Mouse (Mus musculus): ENCODE measurements at regions not wholly inside any gene's neighbourhood (a gene's known extent, or its start where the extent isn't known, plus 50 kb on each side); places are given as distances from the start of the nearest gene placed in this dataset.

GRCm38 (mm10) chr6:117430876-117431781 is 262.8 kb downstream of the Cxcl12 start:
- 48% methylated on average over 15 of the region's 15 CpGs for WGBS (ENCODE audit: insufficient replicate concordance)
- Histone ChIP-seq H3K36me3 (no peaks in the 10 kb centered on the region), H3K27ac (no peak overlapping the region), H3K4me1 (replicated peaks) (peaks cover 5% of the 10 kb centered on the region; the same call in 1 of the 2 replicates), H3K9ac (no peak overlapping the region), H3K4me3 (replicated peaks) (no peak overlapping the region), H3K4me2 (no peak overlapping the region), H3K9me3 (replicated peaks) (no peaks in the 10 kb centered on the region), H3K27me3 (no peaks in the 10 kb centered on the region)
- ATAC-seq (ENCODE audit: low read depth) = peak; percentile 64; the same call in 1 of the 2 replicates
- peak; percentile 4 for DNase-seq

- H3K4me3 ChIP-seq (replicated peaks) = no peak overlapping the region
- no peaks in the 10 kb centered on the region for H3K36me3 ChIP-seq
- H3K4me2 ChIP-seq = no peak overlapping the region
- DNase-seq (no peak), ATAC-seq (ENCODE audit: low read depth) (no peak)
- no peaks in the 10 kb centered on the region for H3K27me3 ChIP-seq
- H3K9me3 ChIP-seq (replicated peaks) = no peaks in the 10 kb centered on the region
- no peaks in the 10 kb centered on the region; the same call in 1 of the 2 replicates for H3K4me1 ChIP-seq (replicated peaks)
- no peak overlapping the region for H3K27ac ChIP-seq
- H3K9ac ChIP-seq = no peak overlapping the region
- WGBS (ENCODE audit: insufficient replicate concordance) = 55% methylated on average over 3 of the region's 3 CpGs
Measured at GRCm38 (mm10) chr6:117436851-117437250, 268.5 kb downstream of the Cxcl12 start.

- no peak overlapping the region for H3K4me2 ChIP-seq
- ATAC-seq (ENCODE audit: low read depth) (no peak), DNase-seq (no peak)
- no peak overlapping the region for H3K4me3 ChIP-seq (replicated peaks)
- WGBS (ENCODE audit: insufficient replicate concordance) = 39% methylated on average over 10 of the region's 10 CpGs
- H3K27me3 ChIP-seq = no peaks in the 10 kb centered on the region
- H3K4me1 ChIP-seq (replicated peaks) = no peaks in the 10 kb centered on the region; the same call in 1 of the 2 replicates
- no peak overlapping the region for H3K27ac ChIP-seq
- H3K36me3 ChIP-seq = no peaks in the 10 kb centered on the region
- H3K9ac ChIP-seq = no peak overlapping the region
- H3K9me3 ChIP-seq (replicated peaks) = no peaks in the 10 kb centered on the region
Measured at GRCm38 (mm10) chr6:117437411-117438101, 269.2 kb downstream of the Cxcl12 start.

- no peaks in the 10 kb centered on the region for H3K9me3 ChIP-seq (replicated peaks)
- H3K4me1 ChIP-seq (replicated peaks) = no peaks in the 10 kb centered on the region
- H3K27me3 ChIP-seq = no peaks in the 10 kb centered on the region
- ATAC-seq (ENCODE audit: low read depth) (no peak), DNase-seq (no peak)
- no peak overlapping the region for H3K4me2 ChIP-seq
- no peak overlapping the region for H3K27ac ChIP-seq
- H3K36me3 ChIP-seq = no peaks in the 10 kb centered on the region
- no peak overlapping the region for H3K9ac ChIP-seq
- WGBS (ENCODE audit: insufficient replicate concordance) = 56% methylated on average over 3 of the region's 3 CpGs
- no peak overlapping the region for H3K4me3 ChIP-seq (replicated peaks)
Measured at GRCm38 (mm10) chr6:117448652-117449051, 280.3 kb downstream of the Cxcl12 start.

GRCm38 (mm10) chr6:117451001-117451400 is 282.7 kb downstream of the Cxcl12 start:
- ATAC-seq (ENCODE audit: low read depth) = no peak
- no peaks in the 10 kb centered on the region for H3K4me1 ChIP-seq (replicated peaks)
- no peak overlapping the region for H3K4me3 ChIP-seq (replicated peaks)
- H3K27me3 ChIP-seq = no peaks in the 10 kb centered on the region
- H3K9me3 ChIP-seq (replicated peaks) = no peaks in the 10 kb centered on the region
- WGBS (ENCODE audit: insufficient replicate concordance) = 60% methylated on average over 5 of the region's 5 CpGs
- no peak overlapping the region for H3K9ac ChIP-seq
- H3K36me3 ChIP-seq = no peaks in the 10 kb centered on the region
- DNase-seq = no peak
- H3K4me2 ChIP-seq = no peak overlapping the region
- no peak overlapping the region for H3K27ac ChIP-seq

GRCm38 (mm10) chr6:117460193-117460592 is 291.9 kb downstream of the Cxcl12 start:
- no peak for ATAC-seq (ENCODE audit: low read depth)
- DNase-seq = no peak
- Histone ChIP-seq H3K27me3 (no peaks in the 10 kb centered on the region), H3K36me3 (no peaks in the 10 kb centered on the region), H3K4me3 (replicated peaks) (no peak overlapping the region), H3K9ac (no peak overlapping the region), H3K9me3 (replicated peaks) (no peaks in the 10 kb centered on the region), H3K27ac (no peak overlapping the region), H3K4me1 (replicated peaks) (no peaks in the 10 kb centered on the region), H3K4me2 (no peak overlapping the region)
- WGBS (ENCODE audit: insufficient replicate concordance) = 31% methylated on average over 5 of the region's 5 CpGs

GRCm38 (mm10) chr6:117465165-117465564 is 296.8 kb downstream of the Cxcl12 start:
- Histone ChIP-seq H3K4me3 (replicated peaks) (no peak overlapping the region), H3K9me3 (replicated peaks) (no peaks in the 10 kb centered on the region), H3K4me1 (replicated peaks) (no peaks in the 10 kb centered on the region), H3K9ac (no peak overlapping the region), H3K4me2 (no peak overlapping the region), H3K27me3 (no peaks in the 10 kb centered on the region), H3K36me3 (no peaks in the 10 kb centered on the region), H3K27ac (no peak overlapping the region)
- DNase-seq = no peak
- 57% methylated on average over 4 of the region's 4 CpGs for WGBS (ENCODE audit: insufficient replicate concordance)
- ATAC-seq (ENCODE audit: low read depth) = no peak

GRCm38 (mm10) chr6:117465606-117466174 is 297.4 kb downstream of the Cxcl12 start:
- Histone ChIP-seq H3K27me3 (no peaks in the 10 kb centered on the region), H3K9me3 (replicated peaks) (no peaks in the 10 kb centered on the region), H3K36me3 (no peaks in the 10 kb centered on the region), H3K4me3 (replicated peaks) (no peak overlapping the region), H3K9ac (no peak overlapping the region), H3K27ac (no peak overlapping the region), H3K4me1 (replicated peaks) (no peaks in the 10 kb centered on the region), H3K4me2 (no peak overlapping the region)
- 54% methylated on average over 5 of the region's 5 CpGs for WGBS (ENCODE audit: insufficient replicate concordance)
- ATAC-seq (ENCODE audit: low read depth) (no peak), DNase-seq (no peak)

GRCm38 (mm10) chr6:117479376-117479775 is 311.0 kb downstream of the Cxcl12 start:
- H3K4me2 ChIP-seq = no peak overlapping the region
- ATAC-seq (ENCODE audit: low read depth) = no peak
- no peak overlapping the region for H3K27ac ChIP-seq
- H3K27me3 ChIP-seq = no peaks in the 10 kb centered on the region
- no peak for DNase-seq
- no peaks in the 10 kb centered on the region for H3K4me1 ChIP-seq (replicated peaks)
- H3K9ac ChIP-seq = no peak overlapping the region
- H3K9me3 ChIP-seq (replicated peaks) = no peaks in the 10 kb centered on the region
- 56% methylated on average over 2 of the region's 2 CpGs for WGBS (ENCODE audit: insufficient replicate concordance)
- H3K36me3 ChIP-seq = no peaks in the 10 kb centered on the region
- no peak overlapping the region for H3K4me3 ChIP-seq (replicated peaks)

- Histone ChIP-seq H3K4me3 (replicated peaks) (no peak overlapping the region), H3K27me3 (no peaks in the 10 kb centered on the region), H3K36me3 (no peaks in the 10 kb centered on the region), H3K9ac (no peak overlapping the region), H3K9me3 (replicated peaks) (no peaks in the 10 kb centered on the region), H3K4me2 (no peak overlapping the region), H3K27ac (no peak overlapping the region), H3K4me1 (replicated peaks) (no peaks in the 10 kb centered on the region)
- WGBS (ENCODE audit: insufficient replicate concordance) = 59% methylated on average over 2 of the region's 2 CpGs
- no peak for DNase-seq
- ATAC-seq (ENCODE audit: low read depth) = no peak
Measured at GRCm38 (mm10) chr6:117480396-117480795, 312.1 kb downstream of the Cxcl12 start.

- H3K27me3 ChIP-seq = no peaks in the 10 kb centered on the region
- DNase-seq = no peak
- 65% methylated on average over 4 of the region's 4 CpGs for WGBS (ENCODE audit: insufficient replicate concordance)
Measured at GRCm38 (mm10) chr6:117489161-117489560, 320.8 kb downstream of the Cxcl12 start.

More at GRCm38 (mm10) chr6:117489161-117489560, 320.8 kb downstream of the Cxcl12 start:
- no peaks in the 10 kb centered on the region for H3K36me3 ChIP-seq
- no peak for ATAC-seq (ENCODE audit: low read depth)
- no peak overlapping the region for H3K4me3 ChIP-seq (replicated peaks)
- no peak overlapping the region for H3K9ac ChIP-seq
- H3K4me2 ChIP-seq = no peak overlapping the region
- no peaks in the 10 kb centered on the region for H3K4me1 ChIP-seq (replicated peaks)
- H3K9me3 ChIP-seq (replicated peaks) = no peaks in the 10 kb centered on the region
- H3K27ac ChIP-seq = no peak overlapping the region

Data from liver, embryonic 13.5 days (tissue).